Mouse (Mus musculus) embryonic facial prominence, embryonic 15.5 days (tissue): ENCODE measurements around the gene Clps. TPM values are rescaled to one million over a fixed set of nuclear protein-coding genes. Genes with fewer than 3 reads are reported as not detected.

Experiments
- ATAC-seq: fragments of 200-750 bp; cut with Nextera tagmentation; 2 replicates; pipeline ENCODE4 v1.8.0; 2017; ENCODE audit warnings: low read depth, moderate TSS enrichment; ENCODE audit not compliant: insufficient number of reproducible peaks, low FRiP score, low TSS enrichment
- H3K27ac ChIP-seq: fragments of 300-500 bp; sonication (generic); replicated peaks from 2 replicates; pipeline ENCODE4 v1.5.1; 2015; ENCODE audit warnings: mild to moderate bottlenecking, inconsistent platforms
- H3K27me3 ChIP-seq: fragments of 300-500 bp; sonication (generic); 2 replicates; pipeline ENCODE4 v1.6.1; 2015; ENCODE audit warnings: inconsistent platforms
- H3K36me3 ChIP-seq: fragments of 300-500 bp; sonication (generic); 2 replicates; pipeline ENCODE4 v1.6.1; 2015; ENCODE audit warnings: mild to moderate bottlenecking, inconsistent platforms
- H3K4me1 ChIP-seq: fragments of 300-500 bp; sonication (generic); 2 replicates; pipeline ENCODE4 v1.6.1; 2015; ENCODE audit warnings: inconsistent platforms
- H3K4me2 ChIP-seq: fragments of 300-500 bp; sonication (generic); replicated peaks from 2 replicates; pipeline ENCODE4 v1.6.1; 2015; ENCODE audit warnings: mild to moderate bottlenecking, inconsistent platforms
- H3K4me3 ChIP-seq: fragments of 300-500 bp; sonication (generic); replicated peaks from 2 replicates; pipeline ENCODE4 v1.5.1; 2015; ENCODE audit warnings: mild to moderate bottlenecking, inconsistent platforms
- H3K9ac ChIP-seq: fragments of 300-500 bp; sonication (generic); 2 replicates; pipeline ENCODE4 v1.6.1; 2015; ENCODE audit warnings: inconsistent platforms
- H3K9me3 ChIP-seq: fragments of 300-500 bp; sonication (generic); replicated peaks from 2 replicates; pipeline ENCODE4 v1.6.1; 2016; ENCODE audit warnings: inconsistent platforms
- WGBS: fragments of 180-500 bp; shearing (Covaris S2); methylation state at CpG from one replicate; pipeline ENCODE4 v1.1.7; 2015; 5-methylcytosine and 5-hydroxymethylcytosine counted together
- polyA plus RNA-seq: library from polyadenylated mRNA; unstranded; fragments of >200 nt; fragmentation: Nextera tagmentation; extraction: Ambion mirVana; gene quantifications from 2 replicates; pipeline ENCODE4 v1.2.1, GENCODE M21; 2015

Gene Clps
- polyA plus RNA-seq, 1 experiment from 2014 or later, result not detected

- 35% methylated on average over 12 of the region's 12 CpGs for WGBS
- Histone ChIP-seq H3K36me3 (no peaks in the 10 kb centered on the region), H3K4me2 (peak overlapping the region; percentile 42), H3K4me3 (peak overlapping the region; percentile 13; the same call in 1 of the 2 replicates), H3K9me3 (no peaks in the 10 kb centered on the region), H3K27ac (0 out of 2 replicates have a peak overlapping the region, but pooled peaks have one; percentile 31), H3K9ac (0 out of 2 replicates have a peak overlapping the region, but pooled peaks have one; percentile 12), H3K4me1 (peaks cover 34% of the 10 kb centered on the region), H3K27me3 (no peaks in the 10 kb centered on the region)
- 0 out of 2 replicates have a peak, but pooled peaks have one; percentile 8 for ATAC-seq
Measured at GRCm38 (mm10) chr17:28527184-28528042, 33.2 kb downstream of the Clps start.

- no peak overlapping the region for H3K4me3 ChIP-seq
- H3K9me3 ChIP-seq, result no peaks in the 10 kb centered on the region
- no peak for ATAC-seq
- H3K36me3 ChIP-seq, result no peaks in the 10 kb centered on the region
- 62% methylated on average over 4 of the region's 4 CpGs for WGBS
- H3K4me1 ChIP-seq, result peaks cover 37% of the 10 kb centered on the region
- H3K27ac ChIP-seq, result 0 out of 2 replicates have a peak overlapping the region, but pooled peaks have one; percentile 97
- no peak overlapping the region for H3K9ac ChIP-seq
- H3K4me2 ChIP-seq, result no peak overlapping the region
- H3K27me3 ChIP-seq, result no peaks in the 10 kb centered on the region
Measured at GRCm38 (mm10) chr17:28524831-28525430, 35.6 kb downstream of the Clps start.

GRCm38 (mm10) chr17:28524009-28524695, 36.4 kb downstream of the Clps start:
- Histone ChIP-seq H3K4me2 (peak overlapping the region; percentile 96), H3K27me3 (no peaks in the 10 kb centered on the region), H3K9me3 (no peaks in the 10 kb centered on the region), H3K27ac (peak overlapping the region; percentile 97; the same call in 1 of the 2 replicates), H3K4me1 (peaks cover 37% of the 10 kb centered on the region), H3K4me3 (peak overlapping the region; percentile 72; the same call in 1 of the 2 replicates), H3K36me3 (no peaks in the 10 kb centered on the region), H3K9ac (no peak overlapping the region)
- no peak for ATAC-seq
- 87% methylated on average over 23 of the region's 23 CpGs for WGBS

GRCm38 (mm10) chr17:28523355-28524008, 37.1 kb downstream of the Clps start:
- Histone ChIP-seq H3K27ac (peak overlapping the region; percentile 97), H3K4me1 (peaks cover 44% of the 10 kb centered on the region), H3K4me3 (peak overlapping the region; percentile 72), H3K9ac (peak overlapping the region; percentile 35), H3K9me3 (no peaks in the 10 kb centered on the region), H3K4me2 (peak overlapping the region; percentile 96), H3K36me3 (no peaks in the 10 kb centered on the region), H3K27me3 (no peaks in the 10 kb centered on the region)
- peak; percentile 2; the same call in 1 of the 2 replicates for ATAC-seq
- 9% methylated on average over 28 of the region's 28 CpGs for WGBS

GRCm38 (mm10) chr17:28522623-28523354, 37.8 kb downstream of the Clps start:
- peaks cover 49% of the 10 kb centered on the region for H3K4me1 ChIP-seq
- no peaks in the 10 kb centered on the region for H3K27me3 ChIP-seq
- peak overlapping the region; percentile 72 for H3K4me3 ChIP-seq
- peak overlapping the region; percentile 96 for H3K4me2 ChIP-seq
- H3K27ac ChIP-seq, result peak overlapping the region; percentile 97
- H3K9ac ChIP-seq, result peak overlapping the region; percentile 59
- no peaks in the 10 kb centered on the region for H3K36me3 ChIP-seq
- H3K9me3 ChIP-seq, result no peaks in the 10 kb centered on the region
- ATAC-seq, result peak; percentile 78
- WGBS, result under 1% methylated on average over 62 of the region's 66 CpGs

GRCm38 (mm10) chr17:28521920-28522319, 38.6 kb downstream of the Clps start:
- Histone ChIP-seq H3K27ac (peak overlapping the region; percentile 97), H3K4me2 (peak overlapping the region; percentile 96), H3K9ac (no peak overlapping the region)

GRCm38 (mm10) chr17:28521071-28521726, 39.4 kb downstream of the Clps start:
- no peaks in the 10 kb centered on the region for H3K36me3 ChIP-seq
- no peak for ATAC-seq
- no peaks in the 10 kb centered on the region for H3K9me3 ChIP-seq
- WGBS, result 49% methylated on average over 5 of the region's 5 CpGs
- peak overlapping the region; percentile 96; the same call in 1 of the 2 replicates for H3K4me2 ChIP-seq
- H3K4me1 ChIP-seq, result peaks cover 56% of the 10 kb centered on the region
- no peaks in the 10 kb centered on the region for H3K27me3 ChIP-seq
- H3K4me3 ChIP-seq, result no peak overlapping the region
- H3K9ac ChIP-seq, result no peak overlapping the region
- no peak overlapping the region for H3K27ac ChIP-seq

More at GRCm38 (mm10) chr17:28521920-28522319, 38.6 kb downstream of the Clps start:
- Histone ChIP-seq H3K9me3 (no peaks in the 10 kb centered on the region), H3K27me3 (no peaks in the 10 kb centered on the region), H3K36me3 (no peaks in the 10 kb centered on the region), H3K4me1 (peaks cover 51% of the 10 kb centered on the region), H3K4me3 (peak overlapping the region; percentile 72)
- 45% methylated on average over 6 of the region's 6 CpGs for WGBS
- no peak for ATAC-seq

- Histone ChIP-seq H3K27ac (no peak overlapping the region), H3K9me3 (no peaks in the 10 kb centered on the region), H3K27me3 (no peaks in the 10 kb centered on the region), H3K4me1 (peaks cover 62% of the 10 kb centered on the region), H3K9ac (no peak overlapping the region), H3K36me3 (no peaks in the 10 kb centered on the region), H3K4me3 (no peak overlapping the region), H3K4me2 (no peak overlapping the region)
- WGBS, result 73% methylated on average over 4 of the region's 4 CpGs
- ATAC-seq, result no peak
Measured at GRCm38 (mm10) chr17:28520561-28520960, 40.0 kb downstream of the Clps start.

- Histone ChIP-seq H3K27me3 (no peaks in the 10 kb centered on the region), H3K4me2 (no peak overlapping the region), H3K36me3 (no peaks in the 10 kb centered on the region), H3K27ac (no peak overlapping the region), H3K4me1 (peaks cover 64% of the 10 kb centered on the region), H3K9me3 (no peaks in the 10 kb centered on the region), H3K4me3 (no peak overlapping the region), H3K9ac (no peak overlapping the region)
- 91% methylated on average over 3 of the region's 3 CpGs for WGBS
- ATAC-seq, result no peak
Measured at GRCm38 (mm10) chr17:28519827-28520226, 40.7 kb downstream of the Clps start.

- H3K4me2 ChIP-seq, result peak overlapping the region; percentile 91
Measured at GRCm38 (mm10) chr17:28518615-28519071, 41.9 kb downstream of the Clps start.

More at GRCm38 (mm10) chr17:28518615-28519071, 41.9 kb downstream of the Clps start:
- Histone ChIP-seq H3K4me3 (peak overlapping the region; percentile 48), H3K27me3 (no peaks in the 10 kb centered on the region), H3K27ac (peak overlapping the region; percentile 92), H3K9me3 (no peaks in the 10 kb centered on the region), H3K36me3 (no peaks in the 10 kb centered on the region), H3K9ac (no peak overlapping the region), H3K4me1 (peaks cover 53% of the 10 kb centered on the region)
- 17% methylated on average over 8 of the region's 8 CpGs for WGBS
- ATAC-seq, result no peak
